Mouse (Mus musculus): ENCODE results near the gene Atp2b1.

Gene Atp2b1

DNA sequence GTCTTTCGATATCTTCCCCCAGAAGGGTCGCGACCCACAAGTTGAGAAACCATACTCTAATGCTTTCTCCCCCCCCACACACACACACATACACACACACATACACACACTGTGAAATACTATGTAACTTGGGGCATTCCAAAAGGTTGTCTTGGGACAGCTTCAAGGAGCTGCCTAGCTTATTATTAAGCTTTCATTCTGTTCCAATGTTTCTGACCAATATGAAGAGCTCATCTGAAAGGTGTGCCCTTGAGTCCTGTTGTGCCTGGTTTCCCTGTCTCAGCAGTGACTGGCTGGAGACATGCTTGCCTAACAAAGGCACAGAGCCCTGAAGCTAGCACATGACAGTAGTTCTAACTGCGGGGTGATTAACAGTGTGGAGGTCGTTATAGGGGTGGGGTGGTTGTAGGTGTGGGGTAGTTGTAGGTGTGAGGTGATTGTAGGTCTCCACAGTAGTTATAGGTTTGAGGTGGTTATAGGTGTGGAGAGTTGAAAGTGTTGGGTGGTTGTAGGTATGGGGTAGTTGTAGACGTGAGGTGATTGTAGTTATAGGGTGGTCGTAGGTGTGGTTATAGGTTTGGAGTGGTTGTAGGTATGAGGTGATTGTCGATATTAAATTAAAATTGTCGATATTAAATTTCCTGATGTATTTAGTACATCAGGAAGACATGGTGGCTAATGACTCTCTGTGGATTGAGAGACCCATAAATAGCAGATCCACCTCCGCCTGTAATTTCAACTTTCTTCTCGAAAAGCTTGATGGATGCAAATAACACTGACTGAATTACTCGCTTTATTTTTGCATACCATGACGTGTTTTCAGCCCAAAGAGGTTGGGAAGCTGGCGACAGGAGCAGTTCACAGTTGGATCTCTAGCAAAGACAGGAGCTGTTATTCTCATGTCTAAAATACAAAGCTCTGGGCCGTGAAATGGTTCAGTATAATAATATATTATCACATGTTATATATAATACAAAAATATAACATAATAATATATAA lies 119.9 kb downstream of the Atp2b1 start:
- no peak for DNase-seq

DNA sequence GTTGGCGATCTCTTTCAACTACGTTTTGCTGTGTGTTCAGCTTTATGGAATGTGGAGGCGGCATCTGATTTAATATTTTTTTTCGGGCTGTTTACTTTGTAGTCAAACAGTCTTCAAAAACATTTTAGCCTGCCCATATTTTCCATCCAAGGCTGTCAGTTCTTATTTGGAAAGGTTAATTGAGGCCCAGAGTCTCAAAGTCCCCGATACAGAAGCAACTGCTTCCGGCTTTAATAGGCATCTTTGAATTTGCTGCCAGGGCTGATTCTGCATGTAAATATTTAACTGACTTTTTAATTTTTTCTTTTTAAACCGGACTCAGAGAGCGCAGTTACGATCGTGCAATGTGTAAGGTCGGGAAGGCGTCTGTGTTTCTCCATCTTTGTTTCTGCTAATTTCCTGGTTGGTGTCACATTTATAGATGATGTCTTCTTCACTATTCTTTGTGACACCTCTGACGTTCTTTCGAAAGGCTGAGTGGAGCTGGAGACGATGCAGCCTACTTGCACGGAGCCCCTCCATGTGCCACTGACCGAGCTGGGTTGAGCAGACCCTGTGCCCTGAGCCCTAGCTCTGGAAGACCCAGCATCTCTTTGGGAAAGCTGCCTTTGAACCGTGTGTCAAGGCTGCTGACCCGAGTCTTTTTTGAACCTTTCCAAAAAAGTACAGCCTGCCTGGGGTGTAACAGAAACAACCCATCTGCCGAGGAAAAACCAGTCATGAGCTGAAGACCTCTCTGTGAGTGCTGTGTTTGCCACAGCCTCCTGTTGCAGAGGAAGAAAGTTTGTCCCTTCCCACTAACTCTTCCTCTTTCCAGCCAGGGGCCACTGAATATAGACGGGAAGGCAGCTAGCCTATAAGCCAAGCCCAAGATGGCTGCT lies 123.2 kb downstream of the Atp2b1 start:
- DNase-seq, result peak; percentile 48 to 60

DNA sequence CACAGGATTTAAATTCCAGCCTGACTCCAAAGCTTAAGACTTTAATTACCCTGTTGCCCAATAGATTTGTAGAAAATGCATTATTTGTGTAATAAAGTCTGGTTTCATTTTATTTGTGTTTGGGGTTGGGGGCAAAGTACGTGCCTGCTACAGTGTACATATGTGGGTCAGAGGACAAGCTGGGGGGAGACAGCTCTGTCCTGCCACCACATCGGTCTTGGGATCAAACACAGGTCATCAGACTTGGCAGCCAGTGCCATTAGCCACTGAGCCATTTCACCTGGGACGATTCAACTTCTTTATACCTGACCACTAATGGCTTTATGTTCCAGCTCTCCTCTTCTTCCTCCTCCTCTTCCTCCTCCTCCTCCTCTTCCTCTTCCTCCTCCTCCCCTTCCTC lies 124.7 kb downstream of the Atp2b1 start:
- no peak for DNase-seq

DNA sequence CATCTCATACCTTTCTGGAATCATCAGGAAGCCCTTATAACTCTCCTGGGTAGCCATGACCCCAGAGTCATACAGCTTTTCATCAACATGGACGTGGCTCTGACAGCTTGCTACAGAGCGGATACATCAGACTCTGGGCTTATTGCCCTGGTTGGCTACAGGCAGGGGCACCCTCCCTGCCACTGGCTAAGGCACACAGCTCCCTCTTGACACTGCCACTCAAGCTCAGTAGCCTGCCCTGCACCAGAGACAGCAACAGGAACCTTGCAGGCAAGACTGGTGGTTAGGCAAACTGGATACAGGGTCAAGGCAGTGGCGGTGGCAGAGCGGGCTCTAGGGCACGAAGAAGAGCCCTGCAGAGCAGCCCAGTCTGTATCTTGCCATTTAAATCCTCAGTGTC lies 126.0 kb downstream of the Atp2b1 start:
- DNase-seq, result no peak

DNA sequence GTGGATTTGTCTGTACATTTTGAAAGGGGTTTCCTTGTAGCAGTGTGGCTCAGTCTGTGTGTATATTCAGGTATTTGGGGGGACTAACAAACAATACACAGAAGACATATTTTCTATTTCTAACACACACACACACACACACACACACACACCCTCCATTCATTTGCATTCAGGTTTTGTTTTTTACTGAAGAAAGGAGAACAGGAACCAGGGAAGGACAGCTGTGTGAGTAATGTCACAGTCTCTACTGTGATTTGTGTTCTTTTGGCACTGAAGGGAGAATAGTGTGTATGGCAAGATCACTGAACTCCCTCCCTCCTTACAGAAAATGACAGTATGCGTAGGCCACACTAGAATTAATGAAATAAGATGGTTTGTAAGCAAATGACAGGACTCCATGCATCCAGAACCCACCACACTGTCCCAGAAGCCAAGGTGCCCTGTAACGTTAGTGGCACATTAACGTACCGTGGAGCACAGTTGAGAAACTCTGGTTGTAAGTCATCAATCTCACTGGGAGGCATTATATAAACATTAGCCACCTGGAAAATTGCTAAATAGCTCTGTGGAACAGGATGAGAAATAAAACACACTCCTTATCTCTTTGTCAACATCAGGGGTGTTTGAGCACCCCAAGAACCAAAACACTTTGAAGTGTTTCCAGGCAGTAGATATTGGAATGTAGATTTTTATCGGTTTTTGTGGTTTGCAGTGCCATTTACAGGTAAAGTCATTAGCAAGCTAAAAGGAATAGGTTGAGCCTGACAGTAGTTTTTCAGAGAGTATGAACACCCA lies 132.7 kb downstream of the Atp2b1 start:
- no peak for DNase-seq

GRCm38 (mm10) chr10:99047551-99047940 lies 133.3 kb downstream of the Atp2b1 start:
- no peak for DNase-seq

GRCm38 (mm10) chr10:99050093-99050492 lies 135.9 kb downstream of the Atp2b1 start:
- no peak for DNase-seq

DNA sequence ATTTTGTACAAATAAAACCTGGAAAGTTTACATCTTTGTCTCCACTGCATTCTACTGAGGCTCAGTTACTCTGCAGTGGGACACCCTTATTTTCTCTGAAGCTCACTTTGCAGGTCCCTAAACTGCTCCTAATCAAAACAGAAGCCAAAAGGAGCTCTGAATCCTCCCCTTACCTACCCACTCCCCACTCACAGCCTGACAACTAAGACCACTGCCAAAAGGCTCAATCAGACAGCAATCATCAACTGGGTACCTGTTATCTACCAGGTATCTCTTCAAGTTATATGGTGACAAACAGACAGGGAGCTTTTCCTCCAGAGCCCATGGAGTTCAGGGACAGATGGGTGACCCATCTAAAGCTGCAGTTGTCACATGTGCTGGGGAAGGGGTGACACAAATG lies 138.9 kb downstream of the Atp2b1 start:
- no peak for DNase-seq

- DNase-seq, result peak in 1 of 2 experiments; percentile 45
Observed at GRCm38 (mm10) chr10:99060588-99060987, 146.4 kb downstream of the Atp2b1 start.

DNA sequence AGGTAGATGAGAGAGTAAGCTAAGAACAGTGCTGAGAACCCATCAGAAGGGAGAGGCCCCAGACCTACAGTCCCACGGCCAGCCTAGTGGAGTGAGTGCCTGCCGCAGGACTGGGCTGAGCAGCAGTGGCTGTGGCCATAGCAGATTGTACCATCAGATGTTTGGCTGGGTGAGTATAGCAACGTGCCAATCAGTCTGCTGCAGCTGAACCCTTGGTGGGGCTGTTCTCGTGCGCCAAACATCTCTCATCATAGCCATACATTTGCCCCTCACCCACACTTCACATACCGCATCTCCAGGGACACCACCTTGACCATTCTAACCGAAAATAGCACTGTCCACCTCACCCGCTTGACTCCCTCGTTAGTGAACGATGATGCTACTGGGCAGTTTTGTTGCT lies 147.2 kb downstream of the Atp2b1 start:
- no peak for DNase-seq

GRCm38 (mm10) chr10:99062546-99062945 lies 148.3 kb downstream of the Atp2b1 start:
- no peak for DNase-seq
